Mouse (Mus musculus) 3134 (cell line): ENCODE measurements around the gene Adk.
"Not testable (repeated sequence)": the region's sequence is repeated elsewhere in the genome, so short reads cannot be mapped to it uniquely, and the experiment has no call there.

Experiments
- DNase-seq: peaks from one replicate; pipeline ENCODE4 v3.0.0-alpha.2; 2011; ENCODE audit warnings: low spot score; ENCODE audit not compliant: insufficient read length; ENCODE audit errors: extremely low read depth

Gene Adk

DNA sequence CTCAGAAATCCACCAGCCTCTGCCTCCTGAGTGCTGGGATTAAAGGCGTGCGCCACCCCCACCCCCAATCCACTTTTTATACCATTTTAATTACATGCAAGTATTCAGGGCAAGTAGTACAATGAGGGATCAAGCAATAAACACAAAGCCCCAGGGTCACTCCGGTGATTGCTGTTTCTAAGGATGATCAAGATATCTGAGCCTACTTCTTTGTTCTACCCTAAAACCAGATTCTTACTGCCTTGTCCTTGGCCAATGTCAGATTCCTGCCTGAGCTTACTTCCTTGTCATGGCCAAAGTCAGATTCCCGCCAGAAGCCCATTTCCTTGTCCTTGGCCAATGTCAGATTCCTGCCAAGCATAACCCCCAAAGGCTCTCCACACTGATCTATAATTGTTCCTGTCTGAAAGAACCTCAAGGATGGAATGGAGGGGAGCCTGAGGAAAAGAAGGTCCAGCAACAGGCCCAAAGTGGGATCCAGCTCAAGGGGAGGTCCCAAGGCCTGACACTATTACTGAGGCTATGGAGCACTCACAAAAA lies 422.3 kb downstream of the Adk start:
- not testable (repeated sequence) for DNase-seq

DNA sequence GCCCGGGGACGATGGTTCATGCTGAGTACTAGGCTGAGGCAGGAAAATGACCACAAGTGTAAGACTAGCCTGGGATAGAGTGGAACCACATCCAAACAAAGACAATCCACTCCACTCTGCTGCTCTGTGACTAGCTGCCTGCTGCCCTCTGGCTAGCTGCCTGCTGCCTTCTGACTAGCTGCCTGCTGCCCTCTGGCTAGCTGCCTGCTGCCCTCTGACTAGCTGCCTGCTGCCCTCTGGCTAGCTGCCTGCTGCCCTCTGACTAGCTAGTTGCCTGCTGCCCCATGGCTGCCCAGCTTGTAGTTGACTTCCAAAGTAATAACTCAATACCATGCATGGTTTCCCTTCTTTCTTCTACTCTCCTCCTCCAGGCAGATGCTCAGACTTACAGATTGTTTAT lies 424.8 kb downstream of the Adk start:
- peak; percentile 49 for DNase-seq

GRCm38 (mm10) chr14:21479566-21479965 lies 427.2 kb downstream of the Adk start:
- no peak for DNase-seq

- DNase-seq: no peak
These were observed 427.8 kb downstream of the Adk start for GRCm38 (mm10) chr14:21480191-21480590.

GRCm38 (mm10) chr14:21481231-21481630 lies 428.9 kb downstream of the Adk start, which contains the start of gene Kat6b:
Gene Kat6b (plus strand): TSS chr14:21481434.
- no peak for DNase-seq

DNA sequence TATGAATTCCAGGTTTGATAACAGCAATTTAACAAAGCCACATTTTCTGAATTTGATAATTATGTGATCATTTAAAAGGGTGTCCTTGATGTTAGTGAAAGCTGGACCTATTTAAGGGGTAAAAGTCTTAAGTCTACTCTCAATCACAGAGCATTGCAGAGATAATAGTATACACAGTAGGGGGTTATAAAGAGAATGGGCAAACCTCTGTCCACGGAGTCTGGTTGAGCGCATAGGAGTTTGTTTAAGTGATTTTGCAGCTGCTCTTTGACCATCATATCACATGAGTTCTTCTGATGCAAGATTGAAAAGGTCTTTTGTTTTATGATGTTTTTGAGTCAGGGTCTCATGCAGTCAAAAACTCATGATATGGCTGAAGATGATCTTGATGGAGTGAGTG lies 431.8 kb downstream of the Adk start:
- no peak for DNase-seq

DNA sequence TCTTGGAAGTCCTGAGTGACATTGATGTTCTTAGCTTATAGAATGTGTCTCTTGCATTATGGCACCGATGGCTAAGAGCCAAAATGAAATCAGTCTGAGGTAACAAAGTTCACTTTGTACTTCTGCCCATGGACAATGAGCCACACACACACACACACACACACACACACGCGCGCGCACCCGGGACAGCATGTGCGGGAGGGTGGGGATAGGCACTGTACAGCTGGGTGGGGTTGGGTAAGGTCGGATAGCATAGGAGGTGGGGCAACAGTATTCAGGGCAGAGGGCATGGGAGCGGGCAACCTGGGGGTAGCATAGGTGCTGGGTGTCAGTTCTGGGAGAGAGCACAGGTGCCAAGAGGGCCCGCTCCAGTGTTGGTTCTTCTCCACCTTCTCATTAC lies 432.3 kb downstream of the Adk start:
- no peak for DNase-seq

DNA sequence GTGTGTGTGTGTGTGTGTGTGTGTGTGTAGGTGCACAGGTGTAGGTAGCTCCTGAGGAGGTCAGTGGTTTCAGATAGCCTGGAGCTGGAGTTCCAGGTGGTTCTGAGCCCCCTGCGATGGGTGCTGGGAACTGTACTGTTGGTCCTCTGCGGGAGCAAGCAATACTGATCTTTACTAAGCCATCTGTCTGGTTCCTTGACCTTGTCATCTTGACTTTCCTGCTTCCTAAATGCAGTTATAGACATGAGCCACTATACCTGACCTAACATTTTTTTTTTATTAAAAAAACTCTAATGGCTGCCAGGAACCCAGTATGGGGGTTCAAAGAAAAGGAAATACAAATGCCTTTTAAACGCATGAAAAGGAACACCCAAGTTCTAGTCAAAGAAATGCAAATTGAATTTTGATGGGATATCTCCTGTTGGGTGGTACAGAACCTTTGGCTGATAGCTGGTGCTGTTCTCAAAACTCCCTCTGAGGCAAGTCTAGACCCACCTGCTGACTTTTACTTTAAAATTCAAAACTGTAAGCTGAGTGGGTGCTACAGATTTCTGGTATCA lies 433.7 kb downstream of the Adk start:
- no peak for DNase-seq

GRCm38 (mm10) chr14:21487135-21487534 lies 434.8 kb downstream of the Adk start:
- DNase-seq: not testable (repeated sequence)

DNA sequence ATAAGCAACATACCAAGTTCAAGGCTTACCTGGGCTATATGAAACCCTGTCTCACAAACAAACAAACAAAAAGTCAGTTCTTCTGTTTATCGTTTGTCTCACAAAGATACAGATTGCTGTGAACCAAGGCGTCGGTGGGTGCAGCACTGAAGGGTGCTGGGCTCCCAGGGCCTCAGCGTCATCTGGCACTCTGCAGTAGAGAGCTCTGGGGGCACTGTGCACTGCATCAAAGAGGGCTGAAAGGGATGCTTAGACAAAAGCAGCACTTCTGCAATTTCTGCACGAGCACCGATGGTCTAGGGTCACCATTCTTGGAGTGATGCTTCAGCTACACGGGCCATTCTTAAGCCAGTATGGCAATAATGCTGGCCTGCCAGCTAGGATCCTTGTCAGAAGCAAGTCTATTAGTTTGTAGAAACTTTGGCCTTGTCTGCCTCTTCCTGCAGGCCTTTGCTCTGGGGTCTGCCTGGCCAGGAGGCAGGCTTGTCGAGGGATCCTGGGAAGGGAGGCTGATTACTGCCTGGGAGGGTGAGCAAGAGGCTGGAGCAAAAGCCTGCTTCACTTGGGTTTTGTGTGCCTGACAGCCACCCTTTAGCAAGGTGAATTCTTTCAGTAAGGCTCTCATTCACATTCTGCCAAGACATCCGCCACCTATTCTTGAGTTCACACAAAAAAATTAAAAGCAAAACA lies 436.2 kb downstream of the Adk start:
- not testable (repeated sequence) for DNase-seq

DNA sequence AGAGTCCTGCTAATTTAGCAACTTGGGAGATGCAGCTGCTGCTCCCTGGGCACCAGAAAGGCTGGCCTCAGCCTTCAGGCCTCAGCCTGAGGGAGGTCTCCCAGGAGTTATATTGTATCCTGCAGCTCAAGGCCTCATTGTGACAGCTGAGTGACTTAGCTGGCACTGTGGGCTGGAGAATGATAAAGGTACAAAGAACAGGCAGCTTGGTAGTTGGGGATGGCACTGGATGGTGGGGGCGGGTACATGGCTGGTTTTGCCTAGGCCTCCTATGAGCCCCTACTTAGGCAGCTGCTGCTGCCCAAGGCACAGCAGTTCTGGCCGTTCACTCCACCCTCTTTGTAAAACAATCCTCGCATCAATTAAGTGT lies 436.7 kb downstream of the Adk start:
- no peak for DNase-seq

DNA sequence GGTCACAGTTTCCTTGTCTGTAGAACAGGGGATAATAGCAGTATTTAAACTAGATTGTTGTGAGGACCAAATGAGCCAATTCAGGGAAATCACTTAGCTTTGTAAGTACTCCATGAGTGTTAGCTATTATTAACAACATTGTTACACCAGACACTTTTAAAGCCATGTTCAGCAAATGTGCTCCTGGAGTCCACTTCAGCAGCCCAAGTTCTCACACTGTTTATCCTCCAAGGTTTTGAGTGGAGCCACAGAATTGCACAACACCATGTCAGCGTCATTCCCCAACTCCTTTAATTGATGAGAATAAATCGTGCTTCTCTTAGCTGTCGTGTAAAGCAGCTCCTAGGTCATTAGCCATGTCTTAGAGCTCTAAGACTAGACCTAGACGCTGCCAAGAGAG lies 437.8 kb downstream of the Adk start:
- DNase-seq: no peak
